Mouse (Mus musculus) natural killer cell, adult 2 months (primary cell): Measurements from ENCODE around the gene Lat2.

ENCODE experiments used
- DNase-seq, 2 experiments: peaks; one replicate each; pipeline ENCODE4 v3.0.0; 2022; ENCODE audit warnings: low spot score in 2 of 2

The Lat2 gene

DNA sequence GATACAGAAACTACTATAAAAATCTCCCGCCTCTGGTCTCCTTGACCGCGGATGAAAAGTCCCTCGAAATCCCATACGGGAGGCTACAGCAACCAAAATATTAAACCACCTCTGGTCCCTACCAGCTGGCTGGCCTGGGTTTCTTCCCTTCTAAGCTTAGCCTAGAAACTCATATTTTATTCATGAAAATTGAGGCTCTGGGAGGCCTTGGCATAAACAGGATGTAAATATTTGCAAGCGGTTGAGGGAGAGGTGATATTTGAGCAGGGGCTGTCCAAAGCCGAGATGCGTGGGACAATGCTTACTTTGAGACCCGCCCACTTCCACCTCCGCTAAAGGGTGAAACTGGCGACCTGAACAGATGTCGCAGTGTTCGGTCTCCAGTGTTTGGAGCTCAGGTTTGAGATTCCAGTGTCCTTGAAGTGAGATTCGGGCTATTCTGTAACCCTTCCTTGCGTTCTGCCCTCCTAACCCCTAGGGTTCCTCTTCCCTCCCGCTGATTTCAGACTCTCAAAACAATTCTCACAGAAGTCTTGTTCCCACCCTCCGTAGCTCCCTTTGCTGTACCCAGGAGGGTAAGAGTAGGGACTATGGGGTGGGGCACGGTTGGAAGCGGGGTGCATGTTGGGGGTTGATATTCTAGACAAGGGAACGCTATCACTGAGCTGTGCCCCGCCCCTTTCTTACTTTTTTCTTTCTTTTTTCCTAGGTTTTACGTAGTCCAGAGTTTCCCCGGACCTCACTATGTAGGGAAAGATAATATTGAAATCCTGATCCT lies 42.9 kb downstream of the Lat2 start:
- DNase-seq, result peak; percentile 51

DNA sequence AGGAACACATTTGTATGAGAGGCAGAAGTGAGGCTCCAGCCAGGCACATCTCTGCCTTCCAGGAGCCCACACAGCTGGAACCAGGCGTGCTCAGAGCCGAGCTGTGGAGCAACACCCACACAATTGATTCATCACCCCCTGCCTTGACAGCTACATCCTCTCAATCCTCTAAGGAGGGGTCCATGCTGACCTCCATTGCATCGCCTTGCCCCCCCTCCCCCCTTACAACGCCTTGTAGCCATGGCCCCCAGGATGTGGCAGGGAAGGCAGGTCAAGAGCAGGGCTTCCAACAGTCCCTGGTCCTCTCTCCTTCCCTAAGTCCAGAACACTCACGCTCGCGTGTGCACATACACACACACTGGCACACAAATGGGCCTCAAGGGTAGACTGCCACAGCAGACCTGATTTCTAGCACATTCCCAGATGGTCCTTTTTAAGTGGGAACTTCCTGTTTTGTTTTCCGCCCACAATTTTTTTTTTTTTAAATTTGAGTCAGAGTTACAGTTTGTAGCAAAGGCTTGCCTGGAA lies 45.8 kb downstream of the Lat2 start:
- DNase-seq, result no peak

DNA sequence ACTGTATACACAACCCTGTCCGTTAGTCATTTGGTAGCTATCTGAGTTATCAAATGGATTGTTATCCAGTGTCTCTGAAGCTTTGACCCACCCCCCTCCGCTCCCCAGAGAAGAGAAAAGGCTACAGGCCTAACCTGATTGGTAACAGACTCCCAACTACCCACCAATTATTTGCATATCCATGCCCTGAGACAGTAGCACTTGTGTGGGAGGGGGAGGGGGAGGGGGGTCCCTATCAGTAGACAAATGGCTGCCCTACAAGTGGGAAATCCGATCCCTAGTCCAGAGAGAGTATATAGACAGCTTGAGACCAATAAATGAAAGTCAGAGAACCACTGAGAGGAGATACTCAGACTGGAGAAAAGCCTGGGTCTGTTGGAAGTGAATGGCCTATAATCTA lies 46.8 kb downstream of the Lat2 start:
- no peak for DNase-seq

DNA sequence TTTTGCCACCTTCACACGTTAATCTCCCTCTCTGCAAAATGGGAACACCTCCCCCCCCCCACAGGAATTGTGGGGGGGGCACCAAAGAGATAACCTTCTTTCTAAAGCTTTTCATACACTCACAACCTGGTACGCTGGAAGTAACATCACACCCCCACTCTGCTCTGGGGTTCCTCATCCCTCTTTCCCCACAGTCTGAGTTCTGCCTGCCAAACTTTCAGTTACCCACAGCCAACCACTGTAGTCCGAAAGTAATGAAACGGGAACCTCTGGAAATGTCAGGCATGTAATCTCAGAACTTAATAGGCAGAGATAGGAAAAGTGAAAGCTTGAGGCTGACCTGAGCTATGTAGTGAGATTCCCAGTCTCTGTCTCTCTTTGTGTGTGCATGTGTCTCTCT lies 47.4 kb downstream of the Lat2 start:
- DNase-seq, result no peak

DNA sequence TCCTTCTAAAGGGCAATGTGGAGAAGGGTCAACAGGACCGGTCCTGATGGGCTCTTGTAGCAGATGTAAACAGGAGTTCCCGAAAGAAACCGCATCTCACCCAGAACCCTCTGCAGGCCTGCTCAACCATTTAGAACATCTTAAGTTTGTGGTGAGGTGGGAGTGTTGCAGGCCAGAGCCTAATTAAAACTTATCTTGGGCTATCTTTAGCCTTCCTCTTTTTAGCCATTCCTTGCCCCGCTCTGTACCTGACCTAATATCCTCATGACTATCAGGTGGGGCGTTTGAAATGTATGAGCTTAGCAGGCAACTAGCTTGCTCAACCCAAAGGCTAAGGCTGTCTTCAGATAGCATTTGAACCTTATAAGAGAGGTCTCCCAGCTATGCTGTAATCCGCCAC lies 49.1 kb downstream of the Lat2 start:
- DNase-seq, result no peak

DNA sequence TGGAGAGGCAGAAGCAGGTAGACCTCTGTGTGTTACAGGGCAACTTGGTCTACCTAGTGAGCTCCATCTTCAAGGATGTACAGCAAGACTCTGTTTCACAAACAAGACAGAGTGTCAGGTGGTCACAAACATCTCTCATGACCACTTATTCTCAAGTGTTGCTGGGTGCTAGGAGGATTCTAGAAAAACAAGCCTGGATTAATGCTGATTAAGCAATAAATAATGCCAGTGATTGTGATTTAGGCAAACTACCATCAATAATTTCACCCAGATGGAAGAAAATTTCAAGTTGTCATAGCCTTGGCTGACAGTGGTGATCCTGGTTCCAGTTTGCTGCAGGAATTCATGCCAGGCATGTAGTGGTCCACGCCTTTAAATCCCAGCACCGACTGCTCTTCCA lies 50.6 kb downstream of the Lat2 start:
- DNase-seq, result no peak

DNA sequence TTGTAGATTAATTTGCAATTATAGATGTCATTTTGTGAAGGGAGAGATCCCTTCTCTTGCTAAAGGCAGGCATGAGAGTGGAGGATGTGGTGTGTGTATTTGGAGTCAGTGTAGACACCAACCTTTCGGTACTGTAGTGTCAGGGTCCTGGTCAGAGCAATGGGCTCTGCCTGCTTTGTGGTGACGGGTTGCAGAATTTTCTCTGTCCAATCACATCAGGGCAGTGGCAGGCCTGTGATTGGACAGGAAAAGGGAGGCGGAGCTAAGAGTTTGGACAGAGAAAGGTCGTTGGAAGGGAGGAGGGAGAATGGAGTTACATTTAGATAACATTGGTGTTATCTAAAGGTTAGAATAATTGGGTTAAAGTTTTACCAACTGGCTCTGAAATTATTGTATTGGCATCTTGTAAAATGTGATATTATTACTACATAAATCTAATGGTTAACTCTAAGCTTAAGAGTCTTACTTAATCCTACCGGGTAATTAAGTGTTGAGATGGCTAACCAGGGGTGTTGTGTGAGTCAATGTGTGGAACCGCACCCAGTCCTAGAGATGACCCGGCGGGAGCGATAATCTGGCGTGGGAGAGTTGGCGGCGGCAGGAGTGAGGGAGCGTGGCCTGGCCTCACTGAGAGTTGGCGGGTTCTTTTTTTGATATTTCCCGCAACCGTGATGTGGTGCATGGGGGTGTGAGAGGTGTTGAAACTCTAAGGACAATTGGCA lies 54.2 kb downstream of the Lat2 start:
- no peak for DNase-seq

DNA sequence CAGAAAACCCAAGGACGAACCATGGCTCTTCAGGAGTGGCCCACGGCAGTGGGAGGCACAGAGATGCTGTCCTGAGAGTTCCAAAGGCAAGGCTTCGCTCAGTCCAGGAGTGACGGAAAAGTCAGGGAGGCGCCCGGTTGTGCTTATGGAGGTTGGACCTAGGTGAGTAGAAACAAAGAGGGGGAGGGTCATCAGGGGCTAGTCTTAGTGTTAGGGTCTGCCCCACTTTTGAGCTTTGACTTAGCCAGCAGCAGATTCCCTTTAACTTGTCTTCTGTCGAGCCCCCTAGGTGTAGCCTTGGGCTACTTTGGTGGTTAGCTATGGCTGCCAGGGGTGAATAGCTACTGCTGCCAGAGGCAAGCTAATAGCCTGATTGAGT lies 54.8 kb downstream of the Lat2 start, which contains the start of gene Syna:
Syna (minus strand) TSS at position 101 of the 379 bp plus-strand sequence.
- no peak for DNase-seq

DNA sequence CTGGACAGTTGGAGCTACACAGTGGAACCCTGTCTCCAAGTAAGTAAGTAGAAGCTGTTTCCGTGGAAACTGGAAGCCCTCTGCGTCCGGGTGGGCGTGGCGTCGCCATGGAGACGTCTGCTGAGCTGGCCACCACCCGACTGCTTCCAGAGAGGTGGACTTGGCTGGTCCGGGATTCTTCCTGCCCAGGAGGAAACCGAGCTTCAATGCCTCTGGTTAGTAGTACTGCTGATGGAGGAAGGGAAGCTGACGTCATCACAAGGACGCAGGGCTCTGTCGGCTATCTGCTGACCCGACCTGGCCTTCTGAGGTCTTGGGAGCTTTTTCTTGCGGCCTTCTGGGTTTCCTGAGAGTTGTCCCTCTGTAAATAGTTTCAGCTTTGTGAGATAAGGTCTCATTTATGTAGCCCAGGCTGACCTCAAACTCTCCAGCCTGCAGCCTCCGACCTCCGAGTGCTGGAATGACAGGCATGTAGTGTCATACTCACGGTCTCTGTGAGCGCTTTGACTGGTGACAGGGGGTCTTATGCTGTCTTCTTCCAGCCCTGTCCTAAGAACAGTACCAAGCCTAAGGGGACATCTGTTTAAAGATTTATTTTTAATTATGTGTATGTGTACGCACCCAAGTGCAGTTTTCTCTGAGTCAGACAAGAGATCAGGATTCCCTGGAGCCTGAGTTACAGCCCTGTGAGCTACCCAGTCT lies 59.2 kb downstream of the Lat2 start:
- peak; percentile 30 to 32 for DNase-seq

DNA sequence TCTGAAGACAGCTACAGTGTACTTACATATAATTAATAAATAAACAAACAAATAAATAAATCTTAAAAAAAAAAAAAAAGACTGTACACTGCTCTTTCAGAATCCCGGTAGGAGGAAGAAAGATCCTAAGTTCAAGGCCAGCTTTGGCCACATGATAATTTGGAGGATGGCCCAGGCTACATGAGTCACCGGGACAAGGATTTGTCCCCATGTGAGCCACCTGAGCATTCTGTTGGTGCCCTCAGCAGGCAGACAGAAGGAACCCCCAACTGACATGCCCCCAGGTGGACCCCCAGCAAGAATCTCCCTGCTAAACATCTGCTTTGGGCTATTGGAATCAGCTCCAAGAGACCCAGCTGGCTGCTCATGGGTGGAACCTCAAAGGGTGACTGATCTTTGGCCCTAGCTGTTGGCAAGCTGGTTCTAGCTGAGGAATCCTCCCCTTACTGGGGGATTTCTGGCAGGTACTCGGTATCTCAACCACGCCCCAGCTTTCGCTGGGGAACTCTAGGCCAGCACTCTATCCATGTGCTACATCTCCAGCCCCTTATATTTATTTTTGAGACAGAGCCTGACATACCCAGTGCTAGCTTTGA lies 60.8 kb downstream of the Lat2 start:
- DNase-seq, result no peak

DNA sequence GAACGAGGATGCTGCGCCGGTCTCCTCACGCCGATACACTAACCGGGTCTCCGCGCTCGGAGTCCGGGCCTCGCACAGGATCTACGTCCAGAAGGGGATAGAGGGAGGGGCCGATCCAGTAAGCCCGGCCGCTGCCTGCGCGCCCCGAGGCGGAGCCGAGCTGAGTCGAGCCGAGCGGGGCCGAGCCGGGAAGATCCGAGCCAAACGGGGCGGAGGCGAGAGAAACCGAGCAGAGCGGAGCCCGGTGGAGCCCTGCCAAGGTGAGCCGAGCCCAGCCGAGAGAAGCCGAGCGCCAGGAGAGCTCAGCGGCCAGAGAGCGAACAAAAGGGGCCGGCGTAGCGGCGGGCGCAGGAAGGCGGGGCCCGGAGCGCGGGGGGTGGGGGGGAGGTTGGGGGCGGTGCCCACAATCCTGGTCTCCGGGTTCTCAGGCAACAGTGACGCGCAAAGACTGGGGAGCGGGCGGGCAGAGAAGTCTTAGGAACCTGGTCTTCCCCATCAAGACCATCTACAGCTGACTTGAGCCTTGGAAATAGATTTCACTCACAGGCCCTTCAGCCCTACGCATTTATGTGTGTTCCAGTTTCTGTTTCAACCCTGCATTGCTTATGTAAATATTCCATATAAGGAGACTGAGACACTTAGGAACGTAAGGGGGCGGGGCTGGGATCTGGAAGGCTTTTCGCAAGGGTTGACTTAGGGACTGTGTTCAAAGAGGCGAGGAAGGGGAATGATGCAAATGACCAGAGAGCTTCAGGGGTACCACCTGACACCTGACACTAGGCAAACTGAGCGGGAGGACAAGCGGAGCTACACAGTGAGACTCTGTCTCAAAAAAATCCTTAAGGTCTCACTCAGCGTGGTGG lies 62.5 kb downstream of the Lat2 start, which contains the start of gene Clip2:
Clip2 (minus strand) TSS at position 325 of the 863 bp plus-strand sequence.
- peak; percentile 88 to 90 for DNase-seq

DNA sequence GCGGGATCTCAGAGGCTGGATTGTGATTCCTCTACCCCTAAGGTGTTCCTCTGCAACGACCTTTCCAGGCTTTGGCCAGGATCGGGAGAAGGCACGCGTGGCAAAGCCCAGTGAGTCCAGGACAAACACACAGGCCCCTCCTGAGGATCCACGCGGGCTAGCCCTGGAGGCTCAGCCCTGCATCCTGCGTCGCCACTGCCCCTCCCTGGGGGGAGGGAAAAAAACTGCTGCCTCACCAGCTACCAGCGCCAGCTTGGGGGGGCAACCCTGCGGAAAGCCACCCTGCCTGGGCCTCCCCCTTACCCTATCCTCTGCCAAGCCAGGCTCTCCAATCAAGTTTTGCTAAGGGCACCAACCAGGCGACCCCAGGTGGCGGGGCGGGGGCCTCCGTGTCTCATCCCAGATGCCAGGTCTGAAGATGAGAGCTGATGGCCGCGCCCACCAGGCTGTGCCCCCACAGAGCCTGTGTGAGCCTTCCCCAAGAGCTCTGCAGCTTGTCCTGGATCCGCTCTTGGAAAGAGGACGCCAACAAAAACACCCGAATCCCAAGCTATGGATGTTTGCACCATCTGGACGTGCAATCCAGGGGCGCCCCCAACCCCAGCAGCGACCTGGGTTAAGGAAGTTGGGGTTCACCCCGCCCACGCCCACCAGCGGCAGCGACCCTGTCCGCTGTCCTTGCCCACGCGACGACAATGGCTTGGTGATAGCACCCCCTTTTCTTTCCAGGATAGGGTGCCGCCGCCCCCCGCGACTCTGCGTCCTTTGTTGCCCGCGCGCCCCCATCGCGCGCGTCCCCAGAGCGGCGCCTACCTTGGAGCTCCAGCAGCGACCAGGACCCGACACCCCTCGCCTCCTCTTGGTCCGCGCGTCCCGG lies 63.4 kb downstream of the Lat2 start:
- DNase-seq, result no peak

DNA sequence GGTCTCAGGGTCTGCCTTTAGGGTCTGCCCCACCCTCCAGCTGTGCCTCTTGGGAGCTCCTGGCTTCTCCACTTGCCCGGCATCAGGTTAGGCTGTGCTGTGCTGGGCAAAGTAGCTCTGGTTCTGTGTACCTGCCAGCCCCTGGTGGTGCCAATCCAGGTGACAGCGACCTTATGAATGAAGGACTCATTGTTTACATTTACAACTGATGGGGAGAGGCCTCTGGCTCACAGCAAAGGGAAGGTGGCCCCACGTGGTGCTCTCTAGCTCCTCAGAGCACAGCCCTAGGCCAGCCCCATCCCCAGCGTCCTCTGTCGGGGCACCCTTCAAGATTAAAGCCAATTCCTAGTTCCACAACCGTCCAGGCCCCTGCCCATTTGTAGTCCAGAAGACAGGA lies 64.0 kb downstream of the Lat2 start:
- DNase-seq, result peak in 1 of 2 experiments; percentile 2
